Mouse (Mus musculus): ENCODE measurements around the gene Vmn2r85.

DNA sequence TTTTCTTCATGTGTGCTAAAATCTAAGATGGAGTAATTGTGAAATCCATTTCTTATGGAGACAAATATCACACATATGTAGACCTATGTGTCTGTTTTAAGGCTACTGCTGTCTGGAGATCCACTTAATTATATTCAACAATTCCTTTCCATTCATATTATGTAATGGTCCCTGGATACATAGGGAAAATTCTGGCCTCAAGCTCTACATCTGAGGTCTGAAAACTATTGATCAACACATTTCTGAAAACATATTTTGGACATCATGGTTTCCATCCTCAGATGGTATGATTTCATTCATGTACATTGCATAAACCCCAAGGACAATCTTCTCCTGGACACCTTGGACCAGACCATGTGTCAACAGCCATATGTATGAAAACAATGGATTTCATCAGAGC lies 35.3 kb downstream of the Vmn2r85 start, which contains the start of gene Vmn2r84:
- TF ChIP-seq GATA1 (IDR thresholded peaks at IDR 0.05; ENCODE audit: borderline replicate concordance, low read length) (no peak), FLI1 (IDR thresholded peaks at IDR 0.05; ENCODE audit: low read length) (no peak)
